8 mouse cellular contexts compared by ENCODE assay signal in genomic region chr15:98180567-98181131, GRCm38 (mm10). TPM values are rescaled to one million over a fixed set of nuclear protein-coding genes. Genes with fewer than 3 reads are reported as not detected.
A peak's percentile ranks its signal among the peaks of the same experiment; 100 is the strongest.
DNase-seq lines count a peak whose midpoint lies in the region; ATAC-seq and TF ChIP-seq lines count a peak whose summit lies in the region.

No protein-coding gene starts in this region.

- TF ChIP-seq POLR2A in testis, adult 2 months (IDR thresholded peaks at IDR 0.05; ENCODE audit: control insufficient read depth, low read depth, low read length), result no peak

- no peak for ATAC-seq in limb, embryonic 13.5 days (ENCODE audit: low FRiP score, low read depth)
- ATAC-seq in stomach, embryonic 15.5 days (ENCODE audit: insufficient read depth, low FRiP score, low read depth), result no peak

- no peaks in the 10 kb centered on the region for H3K36me3 ChIP-seq in testis, adult 2 months (ENCODE audit: control insufficient read depth, insufficient read depth, low read length)
- H3K36me3 ChIP-seq in limb, embryonic 13.5 days, result no peaks in the 10 kb centered on the region
- no peaks in the 10 kb centered on the region for H3K36me3 ChIP-seq in stomach, embryonic 15.5 days

- no peaks in the 10 kb centered on the region for H3K9me3 ChIP-seq in limb, embryonic 13.5 days
- H3K9me3 ChIP-seq in stomach, embryonic 15.5 days, result no peaks in the 10 kb centered on the region

- no peaks in the 10 kb centered on the region; the same call in 1 of the 2 replicates for H3K27me3 ChIP-seq in testis, adult 2 months (ENCODE audit: control insufficient read depth, insufficient read depth, low read length)
- H3K27me3 ChIP-seq in limb, embryonic 13.5 days, result peaks cover 32% of the 10 kb centered on the region
- H3K27me3 ChIP-seq in stomach, embryonic 15.5 days (replicated peaks), result 0 out of 2 replicates have a peak, but pooled peaks cover 3% of the 10 kb centered on the region

- H3K27ac ChIP-seq in testis, adult 2 months (ENCODE audit: control insufficient read depth, insufficient read depth, low read depth, low read length), result peak overlapping the region; percentile 59
- H3K27ac ChIP-seq in limb, embryonic 13.5 days, result no peak overlapping the region
- H3K27ac ChIP-seq in stomach, embryonic 15.5 days, result peak overlapping the region; percentile 52

- peak overlapping the region; percentile 81 for H3K4me3 ChIP-seq in testis, adult 2 months (ENCODE audit: control insufficient read depth, low read depth, low read length)
- H3K4me3 ChIP-seq in limb, embryonic 13.5 days, result peak overlapping the region; percentile 52
- peak overlapping the region; percentile 54 for H3K4me3 ChIP-seq in stomach, embryonic 15.5 days (replicated peaks)

- peak overlapping the region; percentile 71 for H3K4me2 ChIP-seq in limb, embryonic 13.5 days (replicated peaks)
- H3K4me2 ChIP-seq in stomach, embryonic 15.5 days, result peak overlapping the region; percentile 70

- WGBS in limb, embryonic 13.5 days, result 7% methylated on average over 26 of the region's 26 CpGs
- WGBS in stomach, embryonic 15.5 days, result 8% methylated on average over 26 of the region's 26 CpGs

- no peak for TF ChIP-seq CTCF in testis, adult 2 months (IDR thresholded peaks at IDR 0.05; ENCODE audit: control insufficient read depth, insufficient read depth, insufficient replicate concordance, low read depth, low read length)

- H3K4me1 ChIP-seq in testis, adult 2 months (ENCODE audit: control insufficient read depth, insufficient read depth, low read length), result peaks cover 15% of the 10 kb centered on the region
- peaks cover 10% of the 10 kb centered on the region for H3K4me1 ChIP-seq in limb, embryonic 13.5 days
- H3K4me1 ChIP-seq in stomach, embryonic 15.5 days, result 0 out of 2 replicates have a peak, but pooled peaks cover 5% of the 10 kb centered on the region

- peak overlapping the region; percentile 50; the same call in 1 of the 2 replicates for H3K9ac ChIP-seq in limb, embryonic 13.5 days
- H3K9ac ChIP-seq in stomach, embryonic 15.5 days, result no peak overlapping the region

- DNase-seq in cerebellum, postnatal 25 days, result peak; percentile 20 to 35
- no peak for DNase-seq in cerebellum, adult 9-11 months
- DNase-seq in testis, postnatal 14 days (ENCODE audit: low spot score), result no peak
- DNase-seq in left cerebral cortex, adult 18-20 months (ENCODE audit: low spot score in 2 of 2), result no peak
- no peak for DNase-seq in urinary bladder, postnatal 10 days (ENCODE audit: low spot score)

RNA-seq across cellular contexts. Expression of gene Ccdc184, which starts 13.7 kb away (rescaled TPM):
- 28.1 and 31.3 TPM in 2 replicates for polyA plus RNA-seq in testis, adult 2 months (2012; rRNA removed)
- polyA plus RNA-seq in limb, embryonic 13.5 days (2015; fragmentation: Nextera tagmentation; extraction: Ambion mirVana), result 0.48 and 0.60 TPM in 2 replicates
- 1.6 and 2.0 TPM in 2 replicates for polyA plus RNA-seq in stomach, embryonic 15.5 days (2015; fragmentation: Nextera tagmentation; extraction: Ambion mirVana)
- total RNA-seq in left cerebral cortex, adult 18-20 months (2021), result 10 to 100 TPM; 22.5 to 23.2 TPM

RNA-seq across cellular contexts. Expression of gene Olfr288, which starts 14.7 kb away (rescaled TPM):
- not detected in 2 replicates for polyA plus RNA-seq in testis, adult 2 months (2012; rRNA removed)
- not detected in 2 replicates for polyA plus RNA-seq in limb, embryonic 13.5 days (2015; fragmentation: Nextera tagmentation; extraction: Ambion mirVana)
- polyA plus RNA-seq in stomach, embryonic 15.5 days (2015; fragmentation: Nextera tagmentation; extraction: Ambion mirVana), result not detected in 2 replicates
- total RNA-seq in left cerebral cortex, adult 18-20 months (2021), result not detected

RNA-seq across cellular contexts. Expression of gene Asb8, which starts 15.2 kb away (rescaled TPM):
- 131 and 132 TPM in 2 replicates for polyA plus RNA-seq in testis, adult 2 months (2012; rRNA removed)
- 50.7 and 51.0 TPM in 2 replicates for polyA plus RNA-seq in limb, embryonic 13.5 days (2015; fragmentation: Nextera tagmentation; extraction: Ambion mirVana)
- 42.8 and 43.7 TPM in 2 replicates for polyA plus RNA-seq in stomach, embryonic 15.5 days (2015; fragmentation: Nextera tagmentation; extraction: Ambion mirVana)
- total RNA-seq in left cerebral cortex, adult 18-20 months (2021), result 10 to 100 TPM; 49.5 to 53.6 TPM

RNA-seq across cellular contexts. Expression of gene Gm44579, which starts 40.1 kb away (rescaled TPM):
- polyA plus RNA-seq in testis, adult 2 months (2012; rRNA removed), result not detected in 2 replicates
- polyA plus RNA-seq in limb, embryonic 13.5 days (2015; fragmentation: Nextera tagmentation; extraction: Ambion mirVana), result not detected in 2 replicates
- polyA plus RNA-seq in stomach, embryonic 15.5 days (2015; fragmentation: Nextera tagmentation; extraction: Ambion mirVana), result not detected in 2 replicates
- total RNA-seq in left cerebral cortex, adult 18-20 months (2021), result under 1 TPM in 1 of 2 experiments, not detected in 1; 0.37 TPM

RNA-seq across cellular contexts. Expression of gene Olfr287, which starts 40.2 kb away (rescaled TPM):
- not detected in 2 replicates for polyA plus RNA-seq in testis, adult 2 months (2012; rRNA removed)
- not detected in 2 replicates for polyA plus RNA-seq in limb, embryonic 13.5 days (2015; fragmentation: Nextera tagmentation; extraction: Ambion mirVana)
- not detected in 2 replicates for polyA plus RNA-seq in stomach, embryonic 15.5 days (2015; fragmentation: Nextera tagmentation; extraction: Ambion mirVana)
- 1 to 10 TPM; 3.9 to 4.9 TPM for total RNA-seq in left cerebral cortex, adult 18-20 months (2021)

Comparison
In these comparisons a context has a peak if more than half of its experiments do, and no peak if none do; other contexts are left out.
1. DNase-seq: peak in cerebellum, postnatal 25 days (2 of 2); none in cerebellum, adult 9-11 months (single experiment), testis, postnatal 14 days (single experiment), left cerebral cortex, adult 18-20 months (0 of 2) and urinary bladder, postnatal 10 days (single experiment).
2. Peak in every context shown above with its lines, with median percentiles within 50 percentile points of each other: H3K4me3 ChIP-seq.